Mouse (Mus musculus) bone marrow, adult 2 months (tissue): ENCODE measurements around the gene Dph6. TPM values are rescaled to one million over a fixed set of nuclear protein-coding genes. Genes with fewer than 3 reads are reported as not detected.
"Not testable (repeated sequence)": the region's sequence is repeated elsewhere in the genome, so short reads cannot be mapped to it uniquely, and the experiment has no call there.

Experiments used
- H3K27ac ChIP-seq: fragments of 200-500 bp; 2 replicates; pipeline ENCODE4 v1.5.1; 2012; ENCODE audit warnings: low read depth, mild to moderate bottlenecking, control low read depth, inconsistent platforms, low read length; ENCODE audit not compliant: control insufficient read depth, poor library complexity, insufficient read depth
- H3K4me1 ChIP-seq: fragments of 200-500 bp; 2 replicates; pipeline ENCODE4 v1.6.1; 2011; ENCODE audit warnings: low read length; ENCODE audit not compliant: control insufficient read depth, insufficient read depth
- H3K4me3 ChIP-seq: fragments of 200-500 bp; replicated peaks from 2 replicates; pipeline ENCODE3; 2011; ENCODE audit warnings: mild to moderate bottlenecking, low read depth, low read length, control low read depth; ENCODE audit not compliant: control insufficient read depth
- CTCF ChIP-seq: fragments of 200-500 bp; IDR thresholded peaks from 2 replicates; pipeline ENCODE4 v1.5.1; 2011; ENCODE audit warnings: low read length, control low read depth; ENCODE audit not compliant: control insufficient read depth, insufficient read depth
- POLR2A ChIP-seq: fragments of 200-500 bp; IDR thresholded peaks from 2 replicates; pipeline ENCODE4 v1.6.1; 2011; ENCODE audit warnings: low read depth, mild to moderate bottlenecking, control low read depth, low read length, borderline replicate concordance; ENCODE audit not compliant: control insufficient read depth
- WGBS: fragments of 180-500 bp; shearing (Covaris S2); methylation state at CpG from one replicate; pipeline ENCODE4 v1.1.7; 2018; 5-methylcytosine and 5-hydroxymethylcytosine counted together
- polyA plus RNA-seq: library from polyadenylated mRNA; stranded (reverse); fragments of >200 nt; gene quantifications from 2 replicates; pipeline ENCODE4 v1.2.4, GENCODE M21; 2011; ENCODE audit warnings: low replicate concordance; ENCODE audit not compliant: missing spikeins, insufficient read depth, insufficient read length

Gene Dph6
- polyA plus RNA-seq, 1 experiment, result 6.9 TPM

- no peak overlapping the region for H3K4me3 ChIP-seq
- no peak for TF ChIP-seq POLR2A
- TF ChIP-seq CTCF, result no peak
- WGBS, result 89% methylated on average over 5 of the region's 5 CpGs
- H3K4me1 ChIP-seq, result no peaks in the 10 kb centered on the region
- no peak overlapping the region for H3K27ac ChIP-seq
These were observed 8.5 kb downstream of the Dph6 start for GRCm38 (mm10) chr2:114646240-114646639.

GRCm38 (mm10) chr2:114643832-114644231 is 10.9 kb downstream of the Dph6 start:
- WGBS, result 90% methylated on average over 2 of the region's 2 CpGs

GRCm38 (mm10) chr2:114624683-114625082 is 30.1 kb downstream of the Dph6 start:
- TF ChIP-seq CTCF, result no peak
- no peak for TF ChIP-seq POLR2A
- no peak overlapping the region for H3K27ac ChIP-seq
- H3K4me1 ChIP-seq, result no peaks in the 10 kb centered on the region
- no peak overlapping the region for H3K4me3 ChIP-seq
- 73% methylated on average over 4 of the region's 4 CpGs for WGBS

More at GRCm38 (mm10) chr2:114643832-114644231, 10.9 kb downstream of the Dph6 start:
- no peaks in the 10 kb centered on the region for H3K4me1 ChIP-seq
- H3K4me3 ChIP-seq, result no peak overlapping the region
- no peak overlapping the region for H3K27ac ChIP-seq
- TF ChIP-seq POLR2A, result no peak
- TF ChIP-seq CTCF, result no peak

- Histone ChIP-seq H3K4me3 (no peak overlapping the region), H3K4me1 (no peaks in the 10 kb centered on the region), H3K27ac (no peak overlapping the region)
- TF ChIP-seq POLR2A (no peak), CTCF (no peak)
- WGBS, result 46% methylated on average over 2 of the region's 2 CpGs
These were observed 32.2 kb downstream of the Dph6 start for GRCm38 (mm10) chr2:114622550-114622939.

GRCm38 (mm10) chr2:114621781-114622549 is 32.8 kb downstream of the Dph6 start:
- no peak for TF ChIP-seq POLR2A
- no peak for TF ChIP-seq CTCF
- 68% methylated on average over 5 of the region's 5 CpGs for WGBS
- H3K4me1 ChIP-seq, result no peaks in the 10 kb centered on the region
- no peak overlapping the region for H3K4me3 ChIP-seq
- H3K27ac ChIP-seq, result no peak overlapping the region

- Histone ChIP-seq H3K27ac (no peak overlapping the region), H3K4me3 (no peak overlapping the region), H3K4me1 (no peaks in the 10 kb centered on the region)
- TF ChIP-seq CTCF, result no peak
- TF ChIP-seq POLR2A, result no peak
- WGBS, result 88% methylated on average over 2 of the region's 2 CpGs
These were observed 43.2 kb downstream of the Dph6 start for GRCm38 (mm10) chr2:114611576-114611975.

- WGBS, result 65% methylated on average over 2 of the region's 2 CpGs
- Histone ChIP-seq H3K27ac (no peak overlapping the region), H3K4me3 (no peak overlapping the region), H3K4me1 (no peaks in the 10 kb centered on the region)
- TF ChIP-seq CTCF, result no peak
- TF ChIP-seq POLR2A, result no peak
These were observed 44.7 kb downstream of the Dph6 start for GRCm38 (mm10) chr2:114610110-114610509.

GRCm38 (mm10) chr2:114605202-114605601 is 49.6 kb downstream of the Dph6 start:
- H3K4me3 ChIP-seq, H3K4me1 ChIP-seq, H3K27ac ChIP-seq: not testable (repeated sequence)

- WGBS, result 56% methylated on average over 3 of the region's 3 CpGs
- no peak overlapping the region for H3K4me3 ChIP-seq
- H3K27ac ChIP-seq, result no peak overlapping the region
- H3K4me1 ChIP-seq, result no peaks in the 10 kb centered on the region
- no peak for TF ChIP-seq POLR2A
- no peak for TF ChIP-seq CTCF
These were observed 53.6 kb downstream of the Dph6 start for GRCm38 (mm10) chr2:114601174-114601573.
